Mouse (Mus musculus): ENCODE measurements around the gene 1700122O11Rik. TPM values are rescaled to one million over a fixed set of nuclear protein-coding genes. Genes with fewer than 3 reads are reported as not detected.

Gene 1700122O11Rik
- not detected in 2 replicates for polyA plus RNA-seq (2015; fragmentation: Nextera tagmentation; extraction: Ambion mirVana)

DNA sequence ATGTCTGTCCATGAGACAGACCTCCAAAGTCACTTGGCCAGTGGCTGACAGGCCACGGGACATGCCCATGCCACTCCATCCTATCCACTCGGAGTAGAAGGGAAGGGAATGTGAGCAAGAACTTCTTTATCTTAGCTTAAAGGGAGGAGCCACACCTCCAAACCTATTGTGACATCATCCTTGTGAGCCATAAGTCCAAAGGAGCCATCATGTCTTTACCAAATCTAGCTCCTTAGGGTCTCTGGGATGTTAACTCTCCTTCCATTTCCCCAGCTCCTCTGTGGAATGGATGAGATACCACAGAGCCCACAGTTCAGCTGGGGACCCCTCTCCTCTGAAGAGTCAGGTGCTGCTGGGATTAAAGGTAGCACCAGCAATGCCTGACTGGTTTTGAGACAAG is at the start of gene 1700122O11Rik:
Gene 1700122O11Rik, minus strand, starts transcription at position 101 of the 400 bp plus-strand sequence.
- Histone ChIP-seq H3K9me3 (replicated peaks) (no peaks in the 10 kb centered on the region), H3K4me2 (no peak within 1 kb of the TSS), H3K4me3 (replicated peaks) (no peak within 1 kb of the TSS), H3K27me3 (replicated peaks) (peaks cover 33% of the 10 kb centered on the region), H3K9ac (replicated peaks) (no peak within 1 kb of the TSS), H3K27ac (replicated peaks) (no peak within 1 kb of the TSS), H3K4me1 (peaks cover 19% of the 10 kb centered on the region), H3K36me3 (no peaks in the 10 kb centered on the region)
- ATAC-seq (ENCODE audit: low FRiP score): no peak
- 91% methylated on average over 2 of the region's 2 CpGs for WGBS

- Histone ChIP-seq H3K4me3 (replicated peaks) (no peak overlapping the region), H3K4me1 (no peaks in the 10 kb centered on the region), H3K27ac (replicated peaks) (no peak overlapping the region), H3K27me3 (replicated peaks) (no peaks in the 10 kb centered on the region), H3K9me3 (replicated peaks) (no peaks in the 10 kb centered on the region), H3K9ac (replicated peaks) (no peak overlapping the region), H3K36me3 (no peaks in the 10 kb centered on the region), H3K4me2 (no peak overlapping the region)
- no peak for ATAC-seq (ENCODE audit: low FRiP score)
- 61% methylated on average over 3 of the region's 3 CpGs for WGBS
These were observed 42.5 kb upstream of the 1700122O11Rik start for GRCm38 (mm10) chr17:48080626-48081025.

DNA sequence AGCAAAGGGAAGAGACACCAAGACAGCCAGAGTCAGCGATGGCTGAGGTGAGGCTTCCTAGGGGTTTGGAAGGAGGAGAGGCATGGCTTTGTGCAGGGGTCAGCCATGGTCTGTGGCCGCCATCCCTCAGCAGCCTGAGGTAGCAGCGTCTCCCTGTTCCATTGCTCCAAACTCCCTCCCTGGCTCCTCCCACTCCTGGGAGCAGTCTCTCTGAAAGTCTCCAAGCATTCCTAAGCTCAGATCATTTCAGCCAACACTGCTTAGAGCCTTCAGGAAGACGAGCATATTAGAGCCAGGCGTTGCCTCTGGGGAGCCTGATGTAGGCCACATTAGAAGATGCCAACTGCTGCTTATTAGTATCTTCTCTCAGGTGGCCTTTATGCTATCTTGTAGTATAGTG is 29.6 kb upstream of the 1700122O11Rik start:
- WGBS: 32% methylated on average over 5 of the region's 5 CpGs
- no peak overlapping the region for H3K9ac ChIP-seq (replicated peaks)
- ATAC-seq (ENCODE audit: low FRiP score): no peak
- H3K4me3 ChIP-seq (replicated peaks): no peak overlapping the region
- H3K27me3 ChIP-seq (replicated peaks): no peaks in the 10 kb centered on the region; the same call in 1 of the 2 replicates
- H3K27ac ChIP-seq (replicated peaks): 0 out of 2 replicates have a peak overlapping the region, but pooled peaks have one; percentile 19
- H3K4me2 ChIP-seq: no peak overlapping the region
- H3K4me1 ChIP-seq: peaks cover 6% of the 10 kb centered on the region; the same call in 1 of the 2 replicates
- H3K36me3 ChIP-seq: no peaks in the 10 kb centered on the region
- no peaks in the 10 kb centered on the region for H3K9me3 ChIP-seq (replicated peaks)

DNA sequence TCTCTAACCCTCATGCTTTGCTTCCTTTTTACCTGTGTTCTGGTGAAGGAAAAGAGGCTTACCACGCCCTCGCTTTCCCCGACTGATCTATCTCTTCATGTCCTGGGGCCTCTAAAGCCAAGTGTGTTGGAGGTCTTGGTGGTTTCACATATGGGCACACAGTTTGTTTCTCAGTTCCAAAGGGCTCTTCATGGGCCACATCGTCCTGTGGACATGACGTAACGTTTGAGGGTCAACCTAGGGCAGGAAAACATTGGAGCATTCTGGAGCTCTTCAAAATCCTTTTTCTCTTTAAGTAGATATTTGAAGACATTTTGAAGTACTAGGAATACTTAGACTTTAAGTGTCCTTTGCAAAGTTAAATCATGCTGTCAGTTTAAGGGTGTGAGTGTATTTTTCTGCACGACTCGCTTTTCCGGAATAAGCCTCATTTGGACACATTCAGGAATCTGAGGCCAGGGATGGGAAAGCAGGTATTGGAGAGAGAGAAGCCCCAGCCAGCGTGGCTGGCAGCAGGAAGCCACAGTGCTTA is 29.1 kb upstream of the 1700122O11Rik start:
- H3K36me3 ChIP-seq: no peaks in the 10 kb centered on the region
- H3K4me1 ChIP-seq: peaks cover 6% of the 10 kb centered on the region; the same call in 1 of the 2 replicates
- H3K27me3 ChIP-seq (replicated peaks): no peaks in the 10 kb centered on the region; the same call in 1 of the 2 replicates
- H3K27ac ChIP-seq (replicated peaks): 0 out of 2 replicates have a peak overlapping the region, but pooled peaks have one; percentile 19
- no peak for ATAC-seq (ENCODE audit: low FRiP score)
- no peak overlapping the region for H3K9ac ChIP-seq (replicated peaks)
- H3K4me2 ChIP-seq: no peak overlapping the region
- no peak overlapping the region for H3K4me3 ChIP-seq (replicated peaks)
- WGBS: 76% methylated on average over 10 of the region's 10 CpGs
- H3K9me3 ChIP-seq (replicated peaks): no peaks in the 10 kb centered on the region

DNA sequence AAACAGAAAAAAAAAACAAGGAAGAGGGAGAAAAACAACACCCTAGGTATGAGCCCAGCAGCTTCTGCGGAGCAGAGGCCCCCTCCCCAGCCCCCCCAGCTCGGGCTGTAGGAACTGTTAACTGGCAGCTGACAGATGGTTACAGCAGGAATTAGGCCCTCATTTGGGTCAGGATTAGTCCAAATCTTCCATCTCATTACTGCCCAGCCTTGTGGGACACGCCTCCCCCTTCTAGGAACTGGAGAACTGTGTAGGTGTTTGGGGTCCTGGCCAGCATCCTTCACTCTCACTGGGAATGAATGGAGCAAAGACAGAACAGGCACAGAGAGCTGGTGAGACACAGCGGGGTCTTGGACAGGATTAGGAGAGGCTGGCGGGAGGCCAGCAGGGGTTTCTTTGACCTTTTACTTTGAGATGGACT is 27.0 kb upstream of the 1700122O11Rik start:
- no peaks in the 10 kb centered on the region for H3K36me3 ChIP-seq
- no peaks in the 10 kb centered on the region for H3K9me3 ChIP-seq (replicated peaks)
- no peaks in the 10 kb centered on the region; the same call in 1 of the 2 replicates for H3K27me3 ChIP-seq (replicated peaks)
- WGBS: 42% methylated on average over 5 of the region's 5 CpGs
- no peak overlapping the region for H3K4me2 ChIP-seq
- no peak for ATAC-seq (ENCODE audit: low FRiP score)
- no peak overlapping the region for H3K27ac ChIP-seq (replicated peaks)
- peaks cover 6% of the 10 kb centered on the region; the same call in 1 of the 2 replicates for H3K4me1 ChIP-seq
- no peak overlapping the region for H3K9ac ChIP-seq (replicated peaks)
- H3K4me3 ChIP-seq (replicated peaks): no peak overlapping the region

- Histone ChIP-seq H3K4me3 (replicated peaks) (no peak overlapping the region), H3K27ac (replicated peaks) (no peak overlapping the region), H3K9ac (replicated peaks) (no peak overlapping the region), H3K36me3 (no peaks in the 10 kb centered on the region), H3K9me3 (replicated peaks) (no peaks in the 10 kb centered on the region), H3K4me1 (peaks cover 6% of the 10 kb centered on the region; the same call in 1 of the 2 replicates), H3K27me3 (replicated peaks) (no peaks in the 10 kb centered on the region; the same call in 1 of the 2 replicates), H3K4me2 (no peak overlapping the region)
- 42% methylated on average over 9 of the region's 10 CpGs for WGBS
- ATAC-seq (ENCODE audit: low FRiP score): no peak
These were observed 26.2 kb upstream of the 1700122O11Rik start for GRCm38 (mm10) chr17:48064196-48064843.

DNA sequence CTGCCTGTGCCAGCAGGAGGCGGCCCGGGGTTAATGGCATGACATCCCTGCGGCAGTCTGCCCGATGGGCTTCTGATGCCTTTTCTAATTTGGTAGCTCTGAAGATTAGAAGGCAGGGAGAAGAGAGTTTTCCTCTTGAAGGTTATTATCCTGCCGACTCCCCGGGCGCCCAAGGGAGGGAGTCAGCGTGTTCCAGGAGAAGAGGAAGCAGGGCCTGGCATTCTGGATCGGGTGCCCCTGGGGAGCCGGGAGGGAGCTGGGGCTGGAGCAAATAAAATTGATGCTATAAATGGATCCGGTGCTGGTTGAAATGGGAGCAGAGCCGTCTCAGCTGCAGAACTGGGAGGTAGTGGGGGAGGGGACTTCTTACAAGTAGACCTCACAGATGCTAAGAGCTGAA is 19.3 kb upstream of the 1700122O11Rik start:
- H3K9ac ChIP-seq (replicated peaks): no peak overlapping the region
- no peak for ATAC-seq (ENCODE audit: low FRiP score)
- H3K4me3 ChIP-seq (replicated peaks): no peak overlapping the region
- peak overlapping the region; percentile 38 for H3K4me2 ChIP-seq
- no peaks in the 10 kb centered on the region for H3K9me3 ChIP-seq (replicated peaks)
- H3K36me3 ChIP-seq: no peaks in the 10 kb centered on the region
- no peak overlapping the region for H3K27ac ChIP-seq (replicated peaks)
- H3K27me3 ChIP-seq (replicated peaks): peaks cover 20% of the 10 kb centered on the region; the same call in 1 of the 2 replicates
- WGBS: 3% methylated on average over 12 of the region's 12 CpGs
- peaks cover 22% of the 10 kb centered on the region for H3K4me1 ChIP-seq

DNA sequence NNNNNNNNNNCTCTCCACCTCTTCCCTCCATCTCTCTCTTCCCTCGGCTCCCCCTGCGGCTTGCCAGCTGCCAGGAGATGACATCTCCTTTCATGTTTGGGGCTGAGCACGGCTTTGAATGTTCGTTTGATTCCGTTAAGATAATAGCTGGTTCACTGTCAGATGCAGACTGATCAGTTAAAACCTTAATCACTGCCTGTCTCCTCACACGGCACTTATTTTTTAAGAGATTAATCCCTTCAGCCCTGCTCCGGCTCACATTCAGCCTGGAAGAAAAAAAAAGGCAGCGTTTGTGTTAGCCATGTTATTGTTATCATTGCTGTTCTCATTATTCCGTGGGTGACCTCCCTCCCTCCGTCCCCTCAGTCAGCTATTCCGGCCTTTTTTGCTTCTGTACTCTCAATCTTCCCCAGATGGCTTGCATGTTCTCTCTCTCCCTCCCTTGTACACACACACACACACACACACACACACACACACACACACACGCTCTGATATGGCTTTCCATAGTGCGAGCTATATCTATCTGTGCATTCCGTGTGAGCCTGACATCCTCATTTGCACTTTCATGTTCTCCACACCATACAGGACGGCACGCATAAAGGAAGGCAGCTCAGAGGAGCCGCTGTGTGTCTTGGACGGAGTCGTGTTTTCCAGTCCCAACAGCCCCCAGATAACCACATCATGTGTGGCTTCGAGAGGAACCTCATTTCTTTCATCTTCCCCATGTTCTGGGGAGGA is 17.2 kb upstream of the 1700122O11Rik start:
- no peak for ATAC-seq (ENCODE audit: low FRiP score)
- H3K4me3 ChIP-seq (replicated peaks): no peak overlapping the region
- H3K4me2 ChIP-seq: peak overlapping the region; percentile 25
- no peak overlapping the region for H3K27ac ChIP-seq (replicated peaks)
- peaks cover 22% of the 10 kb centered on the region for H3K4me1 ChIP-seq
- no peak overlapping the region for H3K9ac ChIP-seq (replicated peaks)
- peaks cover 23% of the 10 kb centered on the region; the same call in 1 of the 2 replicates for H3K27me3 ChIP-seq (replicated peaks)
- H3K9me3 ChIP-seq (replicated peaks): no peaks in the 10 kb centered on the region
- no peaks in the 10 kb centered on the region for H3K36me3 ChIP-seq
- 39% methylated on average over 20 of the region's 20 CpGs for WGBS

GRCm38 (mm10) chr17:48053646-48054045 is 15.6 kb upstream of the 1700122O11Rik start:
- 87% methylated on average over 2 of the region's 2 CpGs for WGBS
- Histone ChIP-seq H3K9me3 (replicated peaks) (no peaks in the 10 kb centered on the region), H3K4me1 (peaks cover 22% of the 10 kb centered on the region), H3K36me3 (no peaks in the 10 kb centered on the region), H3K27ac (replicated peaks) (no peak overlapping the region), H3K4me2 (no peak overlapping the region), H3K9ac (replicated peaks) (no peak overlapping the region), H3K27me3 (replicated peaks) (peaks cover 23% of the 10 kb centered on the region; the same call in 1 of the 2 replicates), H3K4me3 (replicated peaks) (no peak overlapping the region)
- ATAC-seq (ENCODE audit: low FRiP score): no peak

DNA sequence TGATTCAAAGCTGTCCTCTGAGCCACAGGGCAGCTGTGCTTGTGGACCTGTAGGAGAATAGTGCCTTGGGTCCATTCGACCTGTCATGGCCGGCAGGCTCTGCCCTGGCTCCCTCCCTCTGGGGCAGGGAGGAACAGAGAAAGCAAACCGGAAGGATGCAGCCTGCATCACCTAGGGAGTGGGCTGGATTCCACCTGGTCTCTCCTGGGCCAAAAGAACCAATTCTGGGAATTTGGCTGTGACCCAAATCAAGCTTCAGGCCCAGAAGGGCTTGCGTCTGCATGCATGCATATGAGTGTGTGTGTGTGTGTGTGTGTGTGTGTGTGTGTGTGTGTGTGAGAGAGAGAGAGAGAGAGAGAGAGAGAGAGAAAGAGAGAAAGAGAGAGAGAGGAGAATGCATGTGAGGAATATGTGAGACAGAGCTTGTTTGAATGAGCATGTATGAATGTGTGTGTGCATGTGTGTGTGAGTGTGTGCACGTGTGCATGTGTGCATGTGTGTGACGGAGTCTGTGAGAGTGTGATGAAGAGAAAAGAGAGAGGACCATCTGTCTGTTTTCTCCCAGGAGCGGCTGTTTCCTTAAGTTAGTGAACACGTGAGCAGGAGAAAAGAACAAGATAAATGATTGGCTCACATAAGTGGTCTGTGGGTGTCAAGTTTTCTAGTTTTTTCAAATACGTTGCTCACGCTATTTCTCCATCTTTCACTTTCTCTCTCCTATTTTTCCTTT is 14.4 kb upstream of the 1700122O11Rik start:
- 70% methylated on average over 10 of the region's 10 CpGs for WGBS
- H3K9ac ChIP-seq (replicated peaks): no peak overlapping the region
- no peak overlapping the region for H3K4me3 ChIP-seq (replicated peaks)
- H3K27me3 ChIP-seq (replicated peaks): peaks cover 18% of the 10 kb centered on the region; the same call in 1 of the 2 replicates
- ATAC-seq (ENCODE audit: low FRiP score): no peak
- H3K4me2 ChIP-seq: no peak overlapping the region
- no peaks in the 10 kb centered on the region for H3K9me3 ChIP-seq (replicated peaks)
- H3K4me1 ChIP-seq: peaks cover 14% of the 10 kb centered on the region
- H3K27ac ChIP-seq (replicated peaks): no peak overlapping the region
- H3K36me3 ChIP-seq: no peaks in the 10 kb centered on the region

DNA sequence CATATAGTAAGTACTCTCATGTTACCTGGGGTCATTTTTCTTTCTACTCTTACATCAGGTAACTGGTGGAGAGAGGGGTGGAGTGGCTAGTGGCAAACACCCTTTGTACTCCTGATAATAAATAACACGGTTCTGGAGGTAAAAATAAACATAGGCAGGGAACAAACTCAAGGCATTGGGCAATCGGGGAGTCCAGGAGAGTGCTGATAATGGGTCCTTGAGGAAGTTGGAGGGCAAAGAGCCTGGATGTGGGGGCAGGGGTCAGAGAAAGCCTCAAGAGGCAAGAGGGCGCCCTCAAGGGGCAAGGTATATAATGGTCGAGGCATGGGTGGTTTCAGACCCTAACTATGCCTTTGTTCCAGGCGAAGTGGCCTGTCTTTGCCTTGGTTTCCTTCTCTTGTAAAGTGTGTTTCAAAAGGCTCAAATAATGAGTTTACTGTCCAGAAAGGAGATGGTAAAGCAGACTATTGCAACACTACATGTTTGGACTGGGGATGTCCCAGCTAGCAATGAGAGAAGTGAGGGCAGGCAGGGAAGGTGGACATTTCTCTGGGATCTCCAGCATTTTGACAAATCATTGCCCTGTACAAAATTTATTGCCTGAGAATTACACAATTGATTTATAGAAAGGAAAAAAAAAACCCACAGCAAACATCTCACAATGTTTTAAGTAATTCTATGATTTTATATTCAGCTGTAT is 13.7 kb upstream of the 1700122O11Rik start:
- Histone ChIP-seq H3K27me3 (replicated peaks) (0 out of 2 replicates have a peak, but pooled peaks cover 10% of the 10 kb centered on the region), H3K9me3 (replicated peaks) (no peaks in the 10 kb centered on the region), H3K27ac (replicated peaks) (no peak overlapping the region), H3K36me3 (no peaks in the 10 kb centered on the region), H3K4me2 (no peak overlapping the region), H3K4me1 (peaks cover 7% of the 10 kb centered on the region; the same call in 1 of the 2 replicates), H3K9ac (replicated peaks) (no peak overlapping the region), H3K4me3 (replicated peaks) (no peak overlapping the region)
- ATAC-seq (ENCODE audit: low FRiP score): no peak
- 75% methylated on average over 5 of the region's 5 CpGs for WGBS
